Mouse (Mus musculus) lung, postnatal 0 days (tissue): ENCODE measurements at regions not wholly inside any gene's neighbourhood (a gene's known extent, or its start where the extent isn't known, plus 50 kb on each side); places are given as distances from the start of the nearest gene placed in this dataset.

Experiments
- CTCF ChIP-seq: IDR thresholded peaks from 2 replicates; pipeline ENCODE4 v1.5.1; 2016; ENCODE audit warnings: antibody characterized with exemption, mild to moderate bottlenecking
- EP300 ChIP-seq: IDR thresholded peaks from 2 replicates; pipeline ENCODE4 v1.6.1; 2016; ENCODE audit warnings: antibody characterized with exemption, mild to moderate bottlenecking, control low read depth

- TF ChIP-seq CTCF (no peak; the same call in 1 of the 2 replicates), EP300 (no peak)
Measured at GRCm38 (mm10) chr8:36016321-36017114, 250.9 kb downstream of the Gm19410 start.
